In the genomic region with DNA sequence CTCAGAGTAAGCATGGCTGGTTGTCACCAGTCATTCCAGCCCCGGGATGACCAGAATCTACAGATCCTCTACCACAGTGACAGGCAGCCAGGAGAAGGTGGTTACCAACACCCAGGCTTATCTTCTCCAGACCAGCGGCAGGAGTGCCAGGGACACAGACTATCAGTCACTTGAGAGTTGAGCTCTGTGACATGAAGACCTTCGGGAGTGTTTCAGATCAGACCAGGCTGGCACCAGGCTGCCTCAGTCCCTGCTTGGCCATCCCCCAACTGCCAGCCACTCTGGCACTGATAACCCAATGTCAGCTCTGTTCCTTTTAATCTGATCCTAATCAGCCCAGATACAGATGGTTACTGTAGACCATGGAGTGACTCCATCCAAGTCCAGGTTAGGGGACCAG, we compare ENCODE assay signal across 18 mouse cellular contexts. TPM values are rescaled to one million over a fixed set of nuclear protein-coding genes. Genes with fewer than 3 reads are reported as not detected.
DNase-seq lines count a peak whose midpoint lies in the region; ATAC-seq and TF ChIP-seq lines count a peak whose summit lies in the region.
"Had no signal": no experiment of that assay in that cellular context is flagged by ENCODE, and none has a peak within 500 bp of the region (broad histone marks: within the 10 kb centered on the region; RNA-seq: fewer than 3 reads in every experiment).

No protein-coding gene starts in this region.

- no peaks in the 10 kb centered on the region for H3K4me1 ChIP-seq in stomach, embryonic 14.5 days (ENCODE audit: control insufficient read depth, insufficient read depth, low read length)
- no peaks in the 10 kb centered on the region for H3K4me1 ChIP-seq in stomach, postnatal 0 days (replicated peaks; ENCODE audit: control insufficient read depth, insufficient read depth)
- H3K4me1 ChIP-seq in liver, postnatal 0 days (ENCODE audit: insufficient read depth), result peaks cover 33% of the 10 kb centered on the region
- H3K4me1 ChIP-seq in hindbrain, embryonic 10.5 days (replicated peaks), result no peaks in the 10 kb centered on the region

- 83% methylated on average over 3 of the region's 3 CpGs for WGBS in stomach, embryonic 14.5 days
- 76% methylated on average over 3 of the region's 3 CpGs for WGBS in stomach, postnatal 0 days
- WGBS in liver, postnatal 0 days (ENCODE audit: insufficient replicate concordance), result 42% methylated on average over 3 of the region's 3 CpGs
- WGBS in hindbrain, embryonic 10.5 days, result 86% methylated on average over 3 of the region's 3 CpGs

- TF ChIP-seq CTCF in stomach, postnatal 0 days (IDR thresholded peaks at IDR 0.05; ENCODE audit: low read depth), result no peak
- TF ChIP-seq CTCF in liver, postnatal 0 days (IDR thresholded peaks at IDR 0.05; ENCODE audit: low read depth), result no peak

- intact Hi-C loops in left cerebral cortex, postnatal 36 days (cut with DNase I), result no loop called here

- DNase-seq in cerebellum, postnatal 10 days, result peak; percentile 58 to 68
- DNase-seq in cerebellum, adult 9-11 months, result no peak
- DNase-seq in stomach, postnatal 0 days (ENCODE audit: low spot score), result no peak
- peak; percentile 74 for DNase-seq in liver, postnatal 0 days
- DNase-seq in hindbrain, embryonic 10.5 days (ENCODE audit: low spot score), result no peak
- DNase-seq in left cerebral cortex, postnatal 36 days (ENCODE audit: low spot score in 2 of 2), result no peak
- no peak for DNase-seq in embryo, embryonic 10.5 days (ENCODE audit: low spot score)
- DNase-seq: gastrocnemius, postnatal 36 days; thymus, adult 18-20 months had no signal

- no peaks in the 10 kb centered on the region for H3K27me3 ChIP-seq in stomach, embryonic 14.5 days (ENCODE audit: control insufficient read depth, insufficient read depth, low read length)
- H3K27me3 ChIP-seq in stomach, postnatal 0 days (ENCODE audit: control insufficient read depth, insufficient read depth, low read length), result no peaks in the 10 kb centered on the region
- H3K27me3 ChIP-seq in liver, postnatal 0 days (ENCODE audit: insufficient read depth, low read length), result no peaks in the 10 kb centered on the region
- H3K27me3 ChIP-seq in hindbrain, embryonic 10.5 days (ENCODE audit: insufficient read depth, poor library complexity, severe bottlenecking), result no peaks in the 10 kb centered on the region; the same call in 1 of the 2 replicates

- no peak overlapping the region for H3K4me3 ChIP-seq in stomach, embryonic 14.5 days (ENCODE audit: low read depth, low read length)
- H3K4me3 ChIP-seq in stomach, postnatal 0 days (ENCODE audit: low read depth, low read length), result no peak overlapping the region
- H3K4me3 ChIP-seq in liver, postnatal 0 days (ENCODE audit: low read depth, low read length), result no peak overlapping the region
- no peak overlapping the region for H3K4me3 ChIP-seq in hindbrain, embryonic 10.5 days
- H3K4me3 ChIP-seq: layer of hippocampus, adult 2 months had no signal

- no peaks in the 10 kb centered on the region for H3K9me3 ChIP-seq in stomach, embryonic 14.5 days (ENCODE audit: control insufficient read depth, low read depth, low read length)
- no peaks in the 10 kb centered on the region for H3K9me3 ChIP-seq in stomach, postnatal 0 days (ENCODE audit: control insufficient read depth, low read length)
- no peaks in the 10 kb centered on the region for H3K9me3 ChIP-seq in liver, postnatal 0 days (ENCODE audit: low read length)
- H3K9me3 ChIP-seq in hindbrain, embryonic 10.5 days, result peaks cover 4% of the 10 kb centered on the region; the same call in 1 of the 2 replicates

- H3K27ac ChIP-seq in stomach, embryonic 14.5 days (ENCODE audit: low read length), result no peak overlapping the region
- no peak overlapping the region for H3K27ac ChIP-seq in stomach, postnatal 0 days (replicated peaks)
- peak overlapping the region; percentile 93 for H3K27ac ChIP-seq in liver, postnatal 0 days (ENCODE audit: low read depth)
- H3K27ac ChIP-seq in hindbrain, embryonic 10.5 days, result no peak overlapping the region
- H3K27ac ChIP-seq: layer of hippocampus, adult 2 months had no signal

- H3K4me2 ChIP-seq in stomach, embryonic 14.5 days (replicated peaks; ENCODE audit: low read depth, low read length), result no peak overlapping the region
- no peak overlapping the region for H3K4me2 ChIP-seq in stomach, postnatal 0 days (replicated peaks; ENCODE audit: low read depth)
- H3K4me2 ChIP-seq in liver, postnatal 0 days (ENCODE audit: low read depth, low read length), result peak overlapping the region; percentile 16

- TF ChIP-seq EP300 in stomach, postnatal 0 days (optimal IDR thresholded peaks at IDR 0.05), result no peak
- TF ChIP-seq EP300 in liver, postnatal 0 days (IDR thresholded peaks at IDR 0.05; ENCODE audit: low read depth), result peak; percentile 98

- H3K36me3 ChIP-seq in stomach, embryonic 14.5 days (ENCODE audit: control insufficient read depth, insufficient read depth, low read length), result no peaks in the 10 kb centered on the region
- no peaks in the 10 kb centered on the region for H3K36me3 ChIP-seq in stomach, postnatal 0 days (ENCODE audit: control insufficient read depth, insufficient read depth, low read length)
- no peaks in the 10 kb centered on the region for H3K36me3 ChIP-seq in liver, postnatal 0 days (replicated peaks; ENCODE audit: insufficient read depth, low read length)
- H3K36me3 ChIP-seq in hindbrain, embryonic 10.5 days, result no peaks in the 10 kb centered on the region

- ATAC-seq in stomach, embryonic 14.5 days (ENCODE audit: insufficient number of reproducible peaks, insufficient read depth, low FRiP score, low read depth), result peak; percentile 87; the same call in 1 of the 2 replicates
- ATAC-seq in stomach, postnatal 0 days (ENCODE audit: low FRiP score, low TSS enrichment), result no peak
- ATAC-seq in liver, postnatal 0 days, result peak; percentile 87
- ATAC-seq: activated CD4-positive, CD25-positive, alpha-beta regulatory T cell, adult 4 months had no signal

- H3K9ac ChIP-seq in stomach, embryonic 14.5 days (replicated peaks; ENCODE audit: low read depth, low read length), result no peak overlapping the region
- no peak overlapping the region for H3K9ac ChIP-seq in stomach, postnatal 0 days (ENCODE audit: low read length)
- no peak overlapping the region for H3K9ac ChIP-seq in liver, postnatal 0 days (replicated peaks)

RNA-seq across cellular contexts. Expression of gene Cldn13, which starts 3.8 kb away (rescaled TPM):
- 1.0 TPM in 1 of 2 replicates, not detected in the other for polyA plus RNA-seq in stomach, embryonic 14.5 days (2014; fragmentation: Nextera tagmentation; extraction: Ambion mirVana)
- polyA plus RNA-seq in stomach, postnatal 0 days (2015; fragmentation: Nextera tagmentation; extraction: Ambion mirVana), result 0.24 and 0.29 TPM in 2 replicates
- polyA plus RNA-seq in liver, postnatal 0 days (2015; fragmentation: Nextera tagmentation; extraction: Ambion mirVana), result 138 and 152 TPM in 2 replicates
- polyA plus RNA-seq in hindbrain, embryonic 10.5 days (2016; fragmentation: Nextera tagmentation; extraction: Ambion mirVana), result 2.8 and 3.9 TPM in 2 replicates
- total RNA-seq in left cerebral cortex, postnatal 36 days (2021), result not detected
- total RNA-seq: ES-E14; gastrocnemius, postnatal 36 days; layer of hippocampus, adult 2 months; left cerebral cortex, postnatal 25 days; midbrain, postnatal 0 days had no signal
- polyA plus RNA-seq: kidney, adult 2 months; midbrain, postnatal 0 days had no signal

RNA-seq across cellular contexts. Expression of gene Tmem270, which starts 12.6 kb away (rescaled TPM):
- polyA plus RNA-seq in stomach, embryonic 14.5 days (2014; fragmentation: Nextera tagmentation; extraction: Ambion mirVana), result not detected in 2 replicates
- polyA plus RNA-seq in stomach, postnatal 0 days (2015; fragmentation: Nextera tagmentation; extraction: Ambion mirVana), result not detected in 2 replicates
- polyA plus RNA-seq in liver, postnatal 0 days (2015; fragmentation: Nextera tagmentation; extraction: Ambion mirVana), result not detected in 2 replicates
- not detected in 2 replicates for polyA plus RNA-seq in hindbrain, embryonic 10.5 days (2016; fragmentation: Nextera tagmentation; extraction: Ambion mirVana)
- not detected for total RNA-seq in left cerebral cortex, postnatal 36 days (2021)
- total RNA-seq: ES-E14; gastrocnemius, postnatal 36 days; hematopoietic stem cell, adult 5-6 weeks; layer of hippocampus, adult 2 months; left cerebral cortex, postnatal 25 days; midbrain, postnatal 0 days had no signal
- polyA plus RNA-seq: activated CD4-positive, CD25-positive, alpha-beta regulatory T cell, adult 4 months; neural tube, embryonic 14.5 days had no signal

RNA-seq across cellular contexts. Expression of gene Mettl27, which starts 13.1 kb away (rescaled TPM):
- 22.1 and 26.3 TPM in 2 replicates for polyA plus RNA-seq in stomach, embryonic 14.5 days (2014; fragmentation: Nextera tagmentation; extraction: Ambion mirVana)
- polyA plus RNA-seq in stomach, postnatal 0 days (2015; fragmentation: Nextera tagmentation; extraction: Ambion mirVana), result 9.4 and 10.2 TPM in 2 replicates
- polyA plus RNA-seq in liver, postnatal 0 days (2015; fragmentation: Nextera tagmentation; extraction: Ambion mirVana), result 17.3 and 21.7 TPM in 2 replicates
- polyA plus RNA-seq in hindbrain, embryonic 10.5 days (2016; fragmentation: Nextera tagmentation; extraction: Ambion mirVana), result 12.0 and 12.6 TPM in 2 replicates
- 10 to 100 TPM in 1 of 2 experiments, 1 to 10 TPM in 1; 9.6 to 10.9 TPM for total RNA-seq in left cerebral cortex, postnatal 36 days (2021)

RNA-seq across cellular contexts. Expression of gene Cldn4, which starts 27.6 kb away (rescaled TPM):
- 91.5 and 93.9 TPM in 2 replicates for polyA plus RNA-seq in stomach, embryonic 14.5 days (2014; fragmentation: Nextera tagmentation; extraction: Ambion mirVana)
- 43.8 and 51.6 TPM in 2 replicates for polyA plus RNA-seq in stomach, postnatal 0 days (2015; fragmentation: Nextera tagmentation; extraction: Ambion mirVana)
- 0.13 and 0.32 TPM in 2 replicates for polyA plus RNA-seq in liver, postnatal 0 days (2015; fragmentation: Nextera tagmentation; extraction: Ambion mirVana)
- polyA plus RNA-seq in hindbrain, embryonic 10.5 days (2016; fragmentation: Nextera tagmentation; extraction: Ambion mirVana), result 9.9 and 11.0 TPM in 2 replicates
- not detected for total RNA-seq in left cerebral cortex, postnatal 36 days (2021)
- total RNA-seq: gastrocnemius, postnatal 36 days; hematopoietic stem cell, adult 5-6 weeks; layer of hippocampus, adult 2 months; left cerebral cortex, postnatal 25 days had no signal
- polyA plus RNA-seq: activated CD4-positive, CD25-positive, alpha-beta regulatory T cell, adult 4 months; midbrain, postnatal 0 days; neural tube, embryonic 14.5 days had no signal

Comparison
In these comparisons a context has a peak if more than half of its experiments do, and no peak if none do; other contexts are left out.
1. DNase-seq: peak in cerebellum, postnatal 10 days (2 of 2) and liver, postnatal 0 days (single experiment); none in cerebellum, adult 9-11 months (single experiment), stomach, postnatal 0 days (single experiment), hindbrain, embryonic 10.5 days (single experiment), left cerebral cortex, postnatal 36 days (0 of 2) and embryo, embryonic 10.5 days (single experiment).
2. RNA of gene Cldn13, which starts 3.8 kb away (polyA plus RNA-seq): 138 to 152 TPM in liver, postnatal 0 days; 2.8 to 3.9 TPM in hindbrain, embryonic 10.5 days, 1.0 TPM in stomach, embryonic 14.5 days and 0.24 to 0.29 TPM in stomach, postnatal 0 days; every median in the first group is over 10 times any median in the second.